8 mouse cellular contexts compared by ENCODE assay signal in the genomic region with DNA sequence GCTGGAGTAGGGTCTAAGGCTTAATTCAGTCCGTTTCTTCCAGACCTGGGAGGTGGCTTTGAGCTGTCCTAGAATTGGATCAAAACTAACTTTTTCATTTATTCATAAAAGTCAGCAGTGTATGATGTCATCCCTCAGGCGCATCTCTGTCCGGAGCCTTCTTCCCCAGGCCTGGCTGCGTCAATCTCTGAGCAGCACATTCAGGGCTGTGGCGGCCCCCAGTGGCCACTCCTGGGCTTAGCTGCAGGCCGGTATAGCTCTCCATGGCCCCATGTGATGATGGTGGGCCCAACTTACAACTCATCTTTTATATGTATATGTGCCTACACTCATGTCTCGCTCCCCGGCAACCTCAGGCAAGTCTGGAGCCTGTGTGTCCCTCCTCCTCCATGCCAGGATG. TPM values are rescaled to one million over a fixed set of nuclear protein-coding genes. Genes with fewer than 3 reads are reported as not detected.
DNase-seq lines count a peak whose midpoint lies in the region; ATAC-seq lines count a peak whose summit lies in the region.

No protein-coding gene starts in this region.

- no peak overlapping the region for H3K4me3 ChIP-seq in forebrain, embryonic 16.5 days (replicated peaks; ENCODE audit: low read length)
- H3K4me3 ChIP-seq in hindbrain, embryonic 11.5 days (ENCODE audit: low read depth, low read length) = no peak overlapping the region

- H3K9me3 ChIP-seq in forebrain, embryonic 16.5 days (ENCODE audit: control insufficient read depth, low read length) = no peaks in the 10 kb centered on the region
- no peaks in the 10 kb centered on the region for H3K9me3 ChIP-seq in hindbrain, embryonic 11.5 days (ENCODE audit: control insufficient read depth, low read length)

- peak; percentile 77; the same call in 1 of the 2 replicates for ATAC-seq in forebrain, embryonic 16.5 days
- ATAC-seq in hindbrain, embryonic 11.5 days (ENCODE audit: low FRiP score) = peak; percentile 65

- no peaks in the 10 kb centered on the region for H3K36me3 ChIP-seq in forebrain, embryonic 16.5 days (ENCODE audit: control insufficient read depth, insufficient read depth)
- no peaks in the 10 kb centered on the region for H3K36me3 ChIP-seq in hindbrain, embryonic 11.5 days (ENCODE audit: control insufficient read depth, insufficient read depth, low read length)

- H3K27ac ChIP-seq in forebrain, embryonic 16.5 days (ENCODE audit: low read length) = no peak overlapping the region
- H3K27ac ChIP-seq in hindbrain, embryonic 11.5 days (ENCODE audit: low read depth, low read length) = no peak overlapping the region

- H3K4me1 ChIP-seq in forebrain, embryonic 16.5 days (replicated peaks; ENCODE audit: control insufficient read depth, insufficient read depth, low read length) = peaks cover 5% of the 10 kb centered on the region; the same call in 1 of the 2 replicates
- 0 out of 2 replicates have a peak, but pooled peaks cover 2% of the 10 kb centered on the region for H3K4me1 ChIP-seq in hindbrain, embryonic 11.5 days (replicated peaks; ENCODE audit: control insufficient read depth, insufficient read depth, low read length)

- H3K4me2 ChIP-seq in forebrain, embryonic 16.5 days (ENCODE audit: low read length) = no peak overlapping the region
- no peak overlapping the region for H3K4me2 ChIP-seq in hindbrain, embryonic 11.5 days (replicated peaks; ENCODE audit: low read depth, low read length)

- 13% methylated on average over 8 of the region's 8 CpGs for WGBS in forebrain, embryonic 16.5 days
- WGBS in hindbrain, embryonic 11.5 days = 14% methylated on average over 8 of the region's 8 CpGs

- DNase-seq in MN1 (ENCODE audit: low spot score) = peak; percentile 68
- DNase-seq in cerebellum, adult 18-20 months = peak; percentile 75 to 79
- DNase-seq in hindbrain, embryonic 11.5 days (ENCODE audit: low spot score) = peak; percentile 71
- DNase-seq in layer of hippocampus, adult 9-11 months = peak; percentile 49
- peak; percentile 88 for DNase-seq in lung, postnatal 10 days
- DNase-seq in retina, postnatal 1 day = peak; percentile 68
- peak; percentile 67 for DNase-seq in urinary bladder, postnatal 25 days (ENCODE audit: low spot score)

- H3K9ac ChIP-seq in forebrain, embryonic 16.5 days (replicated peaks; ENCODE audit: low read depth, low read length) = no peak overlapping the region
- no peak overlapping the region for H3K9ac ChIP-seq in hindbrain, embryonic 11.5 days (ENCODE audit: low read depth, low read length)

- H3K27me3 ChIP-seq in forebrain, embryonic 16.5 days (replicated peaks; ENCODE audit: control insufficient read depth, insufficient read depth, low read length) = no peaks in the 10 kb centered on the region
- no peaks in the 10 kb centered on the region for H3K27me3 ChIP-seq in hindbrain, embryonic 11.5 days (ENCODE audit: control insufficient read depth, insufficient read depth, low read length)

RNA-seq across cellular contexts. Expression of gene Treh, which starts 21.0 kb away (rescaled TPM):
- polyA plus RNA-seq in forebrain, embryonic 16.5 days (2015; fragmentation: Nextera tagmentation; extraction: Ambion mirVana) = not detected in 2 replicates
- polyA plus RNA-seq in hindbrain, embryonic 11.5 days (2014; fragmentation: Nextera tagmentation; extraction: Ambion mirVana) = not detected in 2 replicates

RNA-seq across cellular contexts. Expression of gene Ddx6, which starts 47.3 kb away (rescaled TPM):
- 21.2 and 22.8 TPM in 2 replicates for polyA plus RNA-seq in forebrain, embryonic 16.5 days (2015; fragmentation: Nextera tagmentation; extraction: Ambion mirVana)
- 16.0 and 32.7 TPM in 2 replicates for polyA plus RNA-seq in hindbrain, embryonic 11.5 days (2014; fragmentation: Nextera tagmentation; extraction: Ambion mirVana)
